Mouse (Mus musculus) neural tube, embryonic 11.5 days (tissue): ENCODE data around the gene Atg2a. TPM values are rescaled to one million over a fixed set of nuclear protein-coding genes. Genes with fewer than 3 reads are reported as not detected.
A peak's percentile ranks its signal among the peaks of the same experiment; 100 is the strongest.

Experiments used
- ATAC-seq: fragments of 200-750 bp; cut with Nextera tagmentation; 2 replicates; pipeline ENCODE4 v1.8.0; 2017; ENCODE audit warnings: moderate number of reproducible peaks, mild to moderate bottlenecking, moderate TSS enrichment, moderate library complexity; ENCODE audit not compliant: insufficient read depth, low FRiP score, low TSS enrichment
- DNase-seq: peaks from one replicate; pipeline ENCODE4 v3.0.0-alpha.2; 2015; ENCODE audit warnings: low spot score
- H3K27ac ChIP-seq: fragments of 300-500 bp; sonication (generic); 2 replicates; pipeline ENCODE4 v1.5.1; 2014; ENCODE audit warnings: low read depth, mild to moderate bottlenecking, low read length
- H3K27me3 ChIP-seq: fragments of 300-500 bp; sonication (generic); 2 replicates; pipeline ENCODE4 v1.6.1; 2014; ENCODE audit warnings: mild to moderate bottlenecking, low read length, mixed read lengths; ENCODE audit not compliant: control insufficient read depth, insufficient read depth
- H3K36me3 ChIP-seq: fragments of 300-500 bp; sonication (generic); 2 replicates; pipeline ENCODE4 v1.6.1; 2014; ENCODE audit warnings: mild to moderate bottlenecking, low read length, moderate library complexity, mixed read lengths; ENCODE audit not compliant: control insufficient read depth, insufficient read depth
- H3K4me1 ChIP-seq: fragments of 300-500 bp; sonication (generic); 2 replicates; pipeline ENCODE4 v1.6.1; 2014; ENCODE audit warnings: low read length, mixed read lengths; ENCODE audit not compliant: control insufficient read depth, insufficient read depth
- H3K4me2 ChIP-seq: fragments of 300-500 bp; sonication (generic); 2 replicates; pipeline ENCODE4 v1.6.1; 2014; ENCODE audit warnings: low read depth, mild to moderate bottlenecking, moderate library complexity
- H3K4me3 ChIP-seq: fragments of 300-500 bp; sonication (generic); 2 replicates; pipeline ENCODE4 v1.5.1; 2014; ENCODE audit warnings: low read depth, low read length
- H3K9ac ChIP-seq: fragments of 300-500 bp; sonication (generic); 2 replicates; pipeline ENCODE4 v1.6.1; 2014; ENCODE audit warnings: mild to moderate bottlenecking, low read length
- H3K9me3 ChIP-seq: fragments of 300-500 bp; sonication (generic); 2 replicates; pipeline ENCODE4 v1.6.1; 2016; ENCODE audit warnings: low read length; ENCODE audit not compliant: control insufficient read depth
- WGBS: fragments of 180-500 bp; shearing (Covaris S2); extraction: QIAGEN DNeasy Blood & Tissue Kit; methylation state at CpG from one replicate; pipeline ENCODE4 v1.1.7; 2014; 5-methylcytosine and 5-hydroxymethylcytosine counted together
- polyA plus RNA-seq: library from polyadenylated mRNA; unstranded; fragments of >200 nt; fragmentation: Nextera tagmentation; extraction: Ambion mirVana; gene quantifications from 2 replicates; pipeline ENCODE4 v1.2.1, GENCODE M21; 2014

Atg2a gene
- polyA plus RNA-seq, 1 experiment from 2014 or later, result 13.3 TPM

- no peak overlapping the region for H3K27ac ChIP-seq
- no peaks in the 10 kb centered on the region for H3K27me3 ChIP-seq
- no peak for ATAC-seq
- peaks cover 4% of the 10 kb centered on the region; the same call in 1 of the 2 replicates for H3K4me1 ChIP-seq
- no peak overlapping the region for H3K9ac ChIP-seq
- no peak for DNase-seq
- H3K4me2 ChIP-seq, result no peak overlapping the region
- 91% methylated on average over 5 of the region's 5 CpGs for WGBS
- no peaks in the 10 kb centered on the region for H3K9me3 ChIP-seq
- H3K4me3 ChIP-seq, result no peak overlapping the region
- peaks cover 15% of the 10 kb centered on the region for H3K36me3 ChIP-seq
Measured at GRCm38 (mm10) chr19:6302114-6302513, 60.6 kb downstream of the Atg2a start.

GRCm38 (mm10) chr19:6302522-6302921, 61.1 kb downstream of the Atg2a start:
- no peak overlapping the region for H3K27ac ChIP-seq
- ATAC-seq (no peak), DNase-seq (peak; percentile 32)

GRCm38 (mm10) chr19:6303831-6304230, 62.4 kb downstream of the Atg2a start:
- Histone ChIP-seq H3K27ac (no peak overlapping the region), H3K4me2 (no peak overlapping the region), H3K4me3 (no peak overlapping the region), H3K9me3 (no peaks in the 10 kb centered on the region), H3K27me3 (no peaks in the 10 kb centered on the region), H3K36me3 (peaks cover 6% of the 10 kb centered on the region), H3K4me1 (peaks cover 4% of the 10 kb centered on the region; the same call in 1 of the 2 replicates), H3K9ac (no peak overlapping the region)
- WGBS, result 75% methylated on average over 6 of the region's 6 CpGs
- no peak for DNase-seq
- ATAC-seq, result no peak

More at GRCm38 (mm10) chr19:6302522-6302921, 61.1 kb downstream of the Atg2a start:
- H3K4me2 ChIP-seq, result no peak overlapping the region
- no peak overlapping the region for H3K4me3 ChIP-seq
- no peaks in the 10 kb centered on the region for H3K27me3 ChIP-seq
- 31% methylated on average over 4 of the region's 4 CpGs for WGBS
- peaks cover 4% of the 10 kb centered on the region; the same call in 1 of the 2 replicates for H3K4me1 ChIP-seq
- H3K36me3 ChIP-seq, result peaks cover 14% of the 10 kb centered on the region
- H3K9ac ChIP-seq, result no peak overlapping the region
- no peaks in the 10 kb centered on the region for H3K9me3 ChIP-seq

- H3K4me1 ChIP-seq, result peaks cover 4% of the 10 kb centered on the region; the same call in 1 of the 2 replicates
- peak; percentile 89 for DNase-seq
- no peak overlapping the region for H3K4me2 ChIP-seq
- no peak overlapping the region for H3K27ac ChIP-seq
- no peak overlapping the region for H3K4me3 ChIP-seq
- peak; percentile 48; the same call in 1 of the 2 replicates for ATAC-seq
- no peaks in the 10 kb centered on the region for H3K36me3 ChIP-seq
- no peaks in the 10 kb centered on the region for H3K27me3 ChIP-seq
- WGBS, result 26% methylated on average over 5 of the region's 5 CpGs
- no peaks in the 10 kb centered on the region for H3K9me3 ChIP-seq
- no peak overlapping the region for H3K9ac ChIP-seq
Measured at GRCm38 (mm10) chr19:6304787-6305516, 63.5 kb downstream of the Atg2a start.

GRCm38 (mm10) chr19:6305517-6306115, 64.1 kb downstream of the Atg2a start:
- no peaks in the 10 kb centered on the region for H3K27me3 ChIP-seq
- no peak for DNase-seq
- 56% methylated on average over 8 of the region's 8 CpGs for WGBS
- ATAC-seq, result no peak
- no peak overlapping the region for H3K9ac ChIP-seq
- H3K4me2 ChIP-seq, result peak overlapping the region; percentile 49
- H3K9me3 ChIP-seq, result no peaks in the 10 kb centered on the region
- H3K36me3 ChIP-seq, result no peaks in the 10 kb centered on the region
- peak overlapping the region; percentile 57 for H3K4me3 ChIP-seq
- H3K27ac ChIP-seq, result no peak overlapping the region
- H3K4me1 ChIP-seq, result peaks cover under 1% of the 10 kb centered on the region; the same call in 1 of the 2 replicates

GRCm38 (mm10) chr19:6306137-6306551, 64.7 kb downstream of the Atg2a start, which contains the start of gene Cdc42bpg:
TSS of gene Cdc42bpg (plus strand) at chr19:6306456.
- ATAC-seq (peak; percentile 70), DNase-seq (peak; percentile 81)
- H3K27ac ChIP-seq, result no peak within 1 kb of the TSS
- no peaks in the 10 kb centered on the region for H3K36me3 ChIP-seq
- H3K9ac ChIP-seq, result peak within 1 kb of the TSS; percentile 41; the same call in 1 of the 2 replicates
- WGBS, result under 1% methylated on average over 35 of the region's 38 CpGs
- no peaks in the 10 kb centered on the region for H3K9me3 ChIP-seq
- peak within 1 kb of the TSS; percentile 57 for H3K4me3 ChIP-seq
- H3K27me3 ChIP-seq, result no peaks in the 10 kb centered on the region
- H3K4me1 ChIP-seq, result no peaks in the 10 kb centered on the region
- peak within 1 kb of the TSS; percentile 49 for H3K4me2 ChIP-seq

- ATAC-seq, result peak; percentile 39; the same call in 1 of the 2 replicates
- H3K9me3 ChIP-seq, result no peaks in the 10 kb centered on the region
Measured at GRCm38 (mm10) chr19:6306586-6306985, 65.1 kb downstream of the Atg2a start.

GRCm38 (mm10) chr19:6307733-6308531, 66.5 kb downstream of the Atg2a start:
- Histone ChIP-seq H3K4me3 (no peak overlapping the region), H3K36me3 (no peaks in the 10 kb centered on the region), H3K27ac (no peak overlapping the region), H3K4me2 (no peak overlapping the region), H3K27me3 (no peaks in the 10 kb centered on the region), H3K9me3 (no peaks in the 10 kb centered on the region), H3K4me1 (no peaks in the 10 kb centered on the region), H3K9ac (no peak overlapping the region)
- ATAC-seq, result no peak
- no peak for DNase-seq
- 93% methylated on average over 9 of the region's 9 CpGs for WGBS

More at GRCm38 (mm10) chr19:6306586-6306985, 65.1 kb downstream of the Atg2a start:
- peak overlapping the region; percentile 49 for H3K4me2 ChIP-seq
- 0% methylated on average over 30 of the region's 34 CpGs for WGBS
- no peaks in the 10 kb centered on the region for H3K36me3 ChIP-seq
- H3K27me3 ChIP-seq, result no peaks in the 10 kb centered on the region
- no peaks in the 10 kb centered on the region for H3K4me1 ChIP-seq
- DNase-seq, result peak; percentile 86
- H3K27ac ChIP-seq, result no peak overlapping the region
- peak overlapping the region; percentile 57 for H3K4me3 ChIP-seq
- H3K9ac ChIP-seq, result peak overlapping the region; percentile 41; the same call in 1 of the 2 replicates
